Mouse (Mus musculus) neural tube, embryonic 14.5 days (tissue): ENCODE measurements around the gene Cfap299. TPM values are rescaled to one million over a fixed set of nuclear protein-coding genes. Genes with fewer than 3 reads are reported as not detected.

ENCODE experiments used
- ATAC-seq: fragments of 200-750 bp; cut with Nextera tagmentation; 2 replicates; pipeline ENCODE4 v1.8.0; 2017; ENCODE audit warnings: low read depth, mild to moderate bottlenecking, moderate TSS enrichment, moderate library complexity
- H3K27ac ChIP-seq: fragments of 300-500 bp; sonication (generic); 2 replicates; pipeline ENCODE4 v1.5.1; 2014; ENCODE audit warnings: low read depth, mild to moderate bottlenecking, control low read depth, low read length, moderate library complexity, mixed read lengths
- H3K27me3 ChIP-seq: fragments of 300-500 bp; sonication (generic); 2 replicates; pipeline ENCODE4 v1.6.1; 2014; ENCODE audit warnings: low read length; ENCODE audit not compliant: control insufficient read depth, insufficient read depth
- H3K36me3 ChIP-seq: fragments of 300-500 bp; sonication (generic); 2 replicates; pipeline ENCODE4 v1.6.1; 2014; ENCODE audit warnings: low read length, mixed read lengths; ENCODE audit not compliant: control insufficient read depth, insufficient read depth
- H3K4me1 ChIP-seq: fragments of 300-500 bp; sonication (generic); 2 replicates; pipeline ENCODE4 v1.6.1; 2014; ENCODE audit warnings: low read length; ENCODE audit not compliant: control insufficient read depth, insufficient read depth
- H3K4me2 ChIP-seq: fragments of 300-500 bp; sonication (generic); 2 replicates; pipeline ENCODE4 v1.6.1; 2014; ENCODE audit warnings: mild to moderate bottlenecking, low read depth, low read length, control low read depth
- H3K4me3 ChIP-seq: fragments of 300-500 bp; sonication (generic); 2 replicates; pipeline ENCODE4 v1.5.1; 2014; ENCODE audit warnings: low read depth, low read length, control low read depth, mixed read lengths
- H3K9ac ChIP-seq: fragments of 300-500 bp; sonication (generic); replicated peaks from 2 replicates; pipeline ENCODE4 v1.6.1; 2014; ENCODE audit warnings: low read depth, mild to moderate bottlenecking, control low read depth, low read length, mixed read lengths
- H3K9me3 ChIP-seq: fragments of 300-500 bp; sonication (generic); 2 replicates; pipeline ENCODE4 v1.6.1; 2016; ENCODE audit warnings: low read length; ENCODE audit not compliant: control insufficient read depth
- WGBS: fragments of 180-500 bp; shearing (Covaris S2); extraction: QIAGEN DNeasy Blood & Tissue Kit; methylation state at CpG from one replicate; pipeline ENCODE4 v1.1.7; 2014; 5-methylcytosine and 5-hydroxymethylcytosine counted together
- polyA plus RNA-seq: library from polyadenylated mRNA; unstranded; fragments of >200 nt; fragmentation: Nextera tagmentation; extraction: Ambion mirVana; gene quantifications from 2 replicates; pipeline ENCODE4 v1.2.1, GENCODE M21; 2014

The Cfap299 gene
- polyA plus RNA-seq, 1 experiment from 2014 or later = 1.8 TPM

- no peak overlapping the region for H3K4me3 ChIP-seq
- no peaks in the 10 kb centered on the region for H3K4me1 ChIP-seq
- H3K27me3 ChIP-seq = no peaks in the 10 kb centered on the region
- WGBS = 84% methylated on average over 3 of the region's 3 CpGs
- H3K9me3 ChIP-seq = no peaks in the 10 kb centered on the region
- H3K9ac ChIP-seq = no peak overlapping the region
- H3K27ac ChIP-seq = no peak overlapping the region
- ATAC-seq = no peak
- no peaks in the 10 kb centered on the region for H3K36me3 ChIP-seq
- H3K4me2 ChIP-seq = no peak overlapping the region
These were observed 252.9 kb downstream of the Cfap299 start for GRCm38 (mm10) chr5:98582051-98582450.

- H3K27ac ChIP-seq = no peak overlapping the region
- H3K9ac ChIP-seq = no peak overlapping the region
- H3K9me3 ChIP-seq = no peaks in the 10 kb centered on the region
- no peaks in the 10 kb centered on the region for H3K27me3 ChIP-seq
- no peak for ATAC-seq
- no peak overlapping the region for H3K4me3 ChIP-seq
- no peak overlapping the region for H3K4me2 ChIP-seq
- H3K4me1 ChIP-seq = no peaks in the 10 kb centered on the region
- no peaks in the 10 kb centered on the region for H3K36me3 ChIP-seq
These were observed 256.8 kb downstream of the Cfap299 start for GRCm38 (mm10) chr5:98585915-98586314.

GRCm38 (mm10) chr5:98613511-98613910, 284.4 kb downstream of the Cfap299 start:
- 97% methylated on average over 5 of the region's 5 CpGs for WGBS
- H3K9me3 ChIP-seq = no peaks in the 10 kb centered on the region
- no peak for ATAC-seq
- H3K36me3 ChIP-seq = no peaks in the 10 kb centered on the region
- H3K9ac ChIP-seq = no peak overlapping the region
- no peak overlapping the region for H3K4me3 ChIP-seq
- no peak overlapping the region for H3K4me2 ChIP-seq
- no peak overlapping the region for H3K27ac ChIP-seq
- H3K4me1 ChIP-seq = no peaks in the 10 kb centered on the region
- no peaks in the 10 kb centered on the region for H3K27me3 ChIP-seq

GRCm38 (mm10) chr5:98616902-98617301, 287.8 kb downstream of the Cfap299 start:
- Histone ChIP-seq H3K9me3 (no peaks in the 10 kb centered on the region), H3K4me1 (no peaks in the 10 kb centered on the region), H3K27me3 (no peaks in the 10 kb centered on the region), H3K36me3 (no peaks in the 10 kb centered on the region), H3K9ac (no peak overlapping the region), H3K4me3 (no peak overlapping the region), H3K4me2 (no peak overlapping the region), H3K27ac (no peak overlapping the region)
- WGBS = 63% methylated on average over 3 of the region's 3 CpGs
- no peak for ATAC-seq

GRCm38 (mm10) chr5:98617416-98617815, 288.3 kb downstream of the Cfap299 start:
- WGBS = 83% methylated on average over 4 of the region's 4 CpGs
- Histone ChIP-seq H3K9me3 (no peaks in the 10 kb centered on the region), H3K4me3 (no peak overlapping the region), H3K27me3 (no peaks in the 10 kb centered on the region), H3K4me1 (no peaks in the 10 kb centered on the region), H3K36me3 (no peaks in the 10 kb centered on the region), H3K4me2 (no peak overlapping the region), H3K27ac (no peak overlapping the region), H3K9ac (no peak overlapping the region)
- no peak for ATAC-seq

- ATAC-seq = no peak
- H3K27me3 ChIP-seq = no peaks in the 10 kb centered on the region
These were observed 321.2 kb downstream of the Cfap299 start for GRCm38 (mm10) chr5:98650345-98650744.

GRCm38 (mm10) chr5:98651049-98651448, 321.9 kb downstream of the Cfap299 start:
- H3K9ac ChIP-seq = no peak overlapping the region
- H3K27me3 ChIP-seq = no peaks in the 10 kb centered on the region
- 86% methylated on average over 5 of the region's 5 CpGs for WGBS
- H3K27ac ChIP-seq = no peak overlapping the region
- no peaks in the 10 kb centered on the region for H3K36me3 ChIP-seq
- H3K4me1 ChIP-seq = no peaks in the 10 kb centered on the region
- H3K9me3 ChIP-seq = no peaks in the 10 kb centered on the region
- no peak overlapping the region for H3K4me2 ChIP-seq
- H3K4me3 ChIP-seq = no peak overlapping the region
- ATAC-seq = no peak

More at GRCm38 (mm10) chr5:98650345-98650744, 321.2 kb downstream of the Cfap299 start:
- Histone ChIP-seq H3K9me3 (no peaks in the 10 kb centered on the region), H3K4me3 (no peak overlapping the region), H3K9ac (no peak overlapping the region), H3K4me1 (no peaks in the 10 kb centered on the region), H3K27ac (no peak overlapping the region), H3K4me2 (no peak overlapping the region), H3K36me3 (no peaks in the 10 kb centered on the region)

- Histone ChIP-seq H3K36me3 (no peaks in the 10 kb centered on the region), H3K4me2 (no peak overlapping the region), H3K4me1 (no peaks in the 10 kb centered on the region), H3K27me3 (no peaks in the 10 kb centered on the region), H3K9me3 (no peaks in the 10 kb centered on the region), H3K9ac (no peak overlapping the region), H3K27ac (no peak overlapping the region), H3K4me3 (no peak overlapping the region)
- ATAC-seq = no peak
- 92% methylated on average over 5 of the region's 5 CpGs for WGBS
These were observed 359.1 kb downstream of the Cfap299 start for GRCm38 (mm10) chr5:98688254-98688653.

GRCm38 (mm10) chr5:98692070-98692469, 363.0 kb downstream of the Cfap299 start:
- Histone ChIP-seq H3K4me1 (no peaks in the 10 kb centered on the region), H3K4me2 (no peak overlapping the region), H3K27ac (no peak overlapping the region), H3K4me3 (no peak overlapping the region), H3K9ac (no peak overlapping the region), H3K36me3 (no peaks in the 10 kb centered on the region), H3K9me3 (no peaks in the 10 kb centered on the region), H3K27me3 (no peaks in the 10 kb centered on the region)
- ATAC-seq = no peak
- WGBS = 85% methylated on average over 5 of the region's 5 CpGs

GRCm38 (mm10) chr5:98696336-98696735, 367.2 kb downstream of the Cfap299 start:
- WGBS = 66% methylated on average over 8 of the region's 8 CpGs
- H3K9ac ChIP-seq = no peak overlapping the region

More at GRCm38 (mm10) chr5:98696336-98696735, 367.2 kb downstream of the Cfap299 start:
- no peak overlapping the region for H3K27ac ChIP-seq
- ATAC-seq = no peak
- no peaks in the 10 kb centered on the region for H3K4me1 ChIP-seq
- H3K4me2 ChIP-seq = no peak overlapping the region
- H3K4me3 ChIP-seq = no peak overlapping the region
- H3K9me3 ChIP-seq = no peaks in the 10 kb centered on the region
- no peaks in the 10 kb centered on the region for H3K36me3 ChIP-seq
- no peaks in the 10 kb centered on the region for H3K27me3 ChIP-seq
